ENCODE assay signal across 11 mouse cellular contexts in the genomic region with DNA sequence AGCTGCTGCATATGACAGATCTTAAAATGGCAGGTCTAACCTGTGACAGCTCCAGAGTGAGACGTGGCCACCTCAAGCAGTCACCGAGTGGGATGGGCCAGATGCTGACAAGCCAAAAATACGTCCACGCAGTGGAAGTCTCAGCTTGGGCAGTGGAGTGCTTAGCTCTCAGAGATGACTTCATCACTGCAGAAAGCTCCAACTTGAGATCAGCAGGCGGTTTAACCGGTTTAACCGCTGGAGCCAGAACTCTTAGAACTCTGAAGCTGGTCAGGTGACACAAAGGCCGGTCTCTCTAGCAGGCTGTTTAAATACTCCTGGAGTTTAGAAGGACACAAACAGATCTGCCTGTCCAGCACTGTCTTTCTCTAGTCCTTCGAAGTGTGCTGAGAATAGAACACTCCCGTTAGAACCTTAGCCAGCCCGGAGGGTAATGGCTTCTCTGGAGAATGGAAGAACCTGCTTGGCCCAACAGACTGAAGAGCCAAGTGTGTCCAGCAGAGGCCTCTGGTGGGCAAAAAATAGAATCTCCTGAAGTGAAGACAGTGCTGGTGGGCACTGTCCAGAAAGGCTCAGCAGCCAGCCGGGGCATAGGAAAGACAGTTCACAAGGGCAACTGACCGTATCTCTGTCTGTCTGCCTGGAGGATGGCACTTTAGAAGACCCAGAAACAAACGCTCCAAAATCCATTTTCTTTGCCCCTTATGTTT. TPM values are rescaled to one million over a fixed set of nuclear protein-coding genes. Genes with fewer than 3 reads are reported as not detected.
DNase-seq lines count a peak whose midpoint lies in the region; ATAC-seq and TF ChIP-seq lines count a peak whose summit lies in the region.
"Had no signal": no experiment of that assay in that cellular context is flagged by ENCODE, and none has a peak within 500 bp of the region (broad histone marks: within the 10 kb centered on the region; RNA-seq: fewer than 3 reads in every experiment).

No protein-coding gene starts in this region.

- TF ChIP-seq EP300 in heart, postnatal 0 days (IDR thresholded peaks at IDR 0.05; ENCODE audit: low read depth): no peak

- no peak for DNase-seq in midbrain, postnatal 0 days (ENCODE audit: low spot score)
- DNase-seq in heart, postnatal 0 days (ENCODE audit: low spot score): peak; percentile 18
- peak; percentile 8 to 40 for DNase-seq in kidney, postnatal 25 days
- DNase-seq in testis, postnatal 14 days (ENCODE audit: low spot score): peak; percentile 32
- DNase-seq: cerebellum, adult 9-10 months had no signal

- H3K9ac ChIP-seq in midbrain, postnatal 0 days (replicated peaks; ENCODE audit: low read length, poor library complexity, severe bottlenecking): no peak overlapping the region
- H3K9ac ChIP-seq in midbrain, embryonic 13.5 days (replicated peaks): no peak overlapping the region
- no peak overlapping the region for H3K9ac ChIP-seq in heart, postnatal 0 days (replicated peaks; ENCODE audit: low read depth, low read length)
- no peak overlapping the region for H3K9ac ChIP-seq in midbrain, embryonic 16.5 days (ENCODE audit: low read depth, low read length)

- H3K9me3 ChIP-seq in midbrain, postnatal 0 days (ENCODE audit: low read length): no peaks in the 10 kb centered on the region
- no peaks in the 10 kb centered on the region for H3K9me3 ChIP-seq in midbrain, embryonic 13.5 days
- H3K9me3 ChIP-seq in heart, postnatal 0 days (replicated peaks; ENCODE audit: control insufficient read depth, low read length): no peaks in the 10 kb centered on the region
- H3K9me3 ChIP-seq in midbrain, embryonic 16.5 days (replicated peaks; ENCODE audit: control insufficient read depth, low read length, poor library complexity, severe bottlenecking): no peaks in the 10 kb centered on the region

- no peak overlapping the region for H3K4me3 ChIP-seq in midbrain, postnatal 0 days (ENCODE audit: low read depth, low read length)
- no peak overlapping the region for H3K4me3 ChIP-seq in midbrain, embryonic 13.5 days (replicated peaks)
- no peak overlapping the region for H3K4me3 ChIP-seq in heart, postnatal 0 days (ENCODE audit: low read depth, low read length)
- no peak overlapping the region for H3K4me3 ChIP-seq in midbrain, embryonic 16.5 days (ENCODE audit: low read depth, low read length)

- no peaks in the 10 kb centered on the region for H3K27me3 ChIP-seq in midbrain, postnatal 0 days (ENCODE audit: insufficient read depth, low read length)
- no peaks in the 10 kb centered on the region for H3K27me3 ChIP-seq in midbrain, embryonic 13.5 days
- no peaks in the 10 kb centered on the region for H3K27me3 ChIP-seq in heart, postnatal 0 days (ENCODE audit: control insufficient read depth, insufficient read depth, low read length)
- no peaks in the 10 kb centered on the region for H3K27me3 ChIP-seq in midbrain, embryonic 16.5 days (ENCODE audit: control insufficient read depth, insufficient read depth, low read depth, low read length)

- peak; percentile 46 for TF ChIP-seq CTCF in midbrain, postnatal 0 days (IDR thresholded peaks at IDR 0.05)
- TF ChIP-seq CTCF in heart, postnatal 0 days (IDR thresholded peaks at IDR 0.05; ENCODE audit: low read depth): peak; percentile 47

- H3K27ac ChIP-seq in midbrain, postnatal 0 days (ENCODE audit: low read depth, low read length): no peak overlapping the region
- H3K27ac ChIP-seq in midbrain, embryonic 13.5 days: no peak overlapping the region
- H3K27ac ChIP-seq in heart, postnatal 0 days (ENCODE audit: low read depth): no peak overlapping the region
- no peak overlapping the region for H3K27ac ChIP-seq in midbrain, embryonic 16.5 days (ENCODE audit: low read length)
- H3K27ac ChIP-seq: macrophage had no signal

- 86% methylated on average over 14 of the region's 14 CpGs for WGBS in midbrain, postnatal 0 days
- 83% methylated on average over 14 of the region's 14 CpGs for WGBS in midbrain, embryonic 13.5 days
- WGBS in heart, postnatal 0 days: 59% methylated on average over 14 of the region's 14 CpGs
- WGBS in midbrain, embryonic 16.5 days: 82% methylated on average over 14 of the region's 14 CpGs

- no peaks in the 10 kb centered on the region for H3K36me3 ChIP-seq in midbrain, postnatal 0 days (ENCODE audit: insufficient read depth, low read length)
- no peaks in the 10 kb centered on the region for H3K36me3 ChIP-seq in midbrain, embryonic 13.5 days
- H3K36me3 ChIP-seq in heart, postnatal 0 days (replicated peaks; ENCODE audit: control insufficient read depth, insufficient read depth, low read length): no peaks in the 10 kb centered on the region
- no peaks in the 10 kb centered on the region for H3K36me3 ChIP-seq in midbrain, embryonic 16.5 days (ENCODE audit: control insufficient read depth, insufficient read depth, low read length)

- no peaks in the 10 kb centered on the region for H3K4me1 ChIP-seq in midbrain, postnatal 0 days (ENCODE audit: insufficient read depth, low read length)
- H3K4me1 ChIP-seq in midbrain, embryonic 13.5 days (replicated peaks): no peaks in the 10 kb centered on the region
- H3K4me1 ChIP-seq in heart, postnatal 0 days (ENCODE audit: control insufficient read depth, insufficient read depth): no peaks in the 10 kb centered on the region
- no peaks in the 10 kb centered on the region for H3K4me1 ChIP-seq in midbrain, embryonic 16.5 days (ENCODE audit: control insufficient read depth, insufficient read depth, low read length)

- H3K4me2 ChIP-seq in midbrain, postnatal 0 days (ENCODE audit: low read depth, low read length, poor library complexity, severe bottlenecking): no peak overlapping the region
- no peak overlapping the region for H3K4me2 ChIP-seq in midbrain, embryonic 13.5 days (replicated peaks)
- H3K4me2 ChIP-seq in heart, postnatal 0 days (ENCODE audit: low read depth, low read length): no peak overlapping the region
- no peak overlapping the region for H3K4me2 ChIP-seq in midbrain, embryonic 16.5 days (ENCODE audit: low read length)

- no peak for ATAC-seq in midbrain, postnatal 0 days (ENCODE audit: low FRiP score)
- no peak for ATAC-seq in midbrain, embryonic 13.5 days
- no peak; the same call in 1 of the 2 replicates for ATAC-seq in heart, postnatal 0 days (ENCODE audit: insufficient read depth, low read depth)
- ATAC-seq in midbrain, embryonic 16.5 days: no peak
- ATAC-seq in erythroblast, adult 5-6 weeks (replicated peaks; ENCODE audit: low FRiP score, poor library complexity, severe bottlenecking): no peak
- ATAC-seq in inflammation-experienced regulatory T-cells, adult 6 months: no peak

RNA-seq across cellular contexts. Expression of a gene that starts 57.0 kb away (rescaled TPM):
- 19.7 and 21.3 TPM in 2 replicates for total RNA-seq in midbrain, postnatal 0 days (2014; rRNA removed)
- 10.0 and 12.8 TPM in 2 replicates for polyA plus RNA-seq in midbrain, postnatal 0 days (2015; fragmentation: Nextera tagmentation; extraction: Ambion mirVana)
- polyA plus RNA-seq in midbrain, embryonic 13.5 days (2015; fragmentation: Nextera tagmentation; extraction: Ambion mirVana): 5.9 and 6.4 TPM in 2 replicates
- 0.42 TPM in 1 of 2 replicates, not detected in the other for total RNA-seq in heart, postnatal 0 days (2014; rRNA removed; ENCODE audit: low replicate concordance)
- 0.11 and 0.19 TPM in 2 replicates for polyA plus RNA-seq in heart, postnatal 0 days (2015; fragmentation: Nextera tagmentation; extraction: Ambion mirVana)
- polyA plus RNA-seq in midbrain, embryonic 16.5 days (2015; fragmentation: Nextera tagmentation; extraction: Ambion mirVana): 7.6 and 10.4 TPM in 2 replicates
- not detected in 2 replicates for total RNA-seq in erythroblast, adult 5-6 weeks (2015; ENCODE audit: low replicate concordance)
- total RNA-seq in erythroblast, adult 5-6 weeks (2017; ENCODE audit: low replicate concordance): 0.28 TPM in 1 of 2 replicates, not detected in the other
- under 1 TPM in 2 of 3 experiments, not detected in 1; 0.35 to 0.88 TPM for polyA plus RNA-seq in inflammation-experienced regulatory T-cells, adult 6 months (2017; shearing (Covaris generic))
- total RNA-seq: hematopoietic stem cell, adult 5-6 weeks had no signal
- polyA plus RNA-seq: macrophage had no signal
